Mouse (Mus musculus) layer of hippocampus, postnatal 25 days (tissue): ENCODE results near the gene Clca4a. TPM values are rescaled to one million over a fixed set of nuclear protein-coding genes. Genes with fewer than 3 reads are reported as not detected.

Source experiments
- total RNA-seq, 2 experiments: library from RNA; stranded (reverse); gene quantifications; 2 replicates each; pipeline ENCODE4 v1.2.3; 2021

Clca4a gene
- total RNA-seq, 2 experiments from 2014 or later: not detected

Other genes starting within 250 kb of the Clca4a start
- under 1 TPM; 0.19 to 0.30 TPM for gene Clca3a1, start 214.1 kb downstream of the Clca4a start, total RNA-seq
- not detected for gene Clca3a2, start 155.6 kb downstream of the Clca4a start, total RNA-seq
- gene Clca3b, start 125.7 kb downstream of the Clca4a start, total RNA-seq: not detected
- not detected for gene Clca4b, start 42.5 kb downstream of the Clca4a start, total RNA-seq
- gene Clca1, start 57.7 kb upstream of the Clca4a start, total RNA-seq: not detected
- not detected for gene Clca2, start 124.4 kb upstream of the Clca4a start, total RNA-seq
- 10 to 100 TPM; 16.0 to 17.9 TPM for gene Odf2l, start 143.5 kb upstream of the Clca4a start, total RNA-seq